Mouse (Mus musculus) lung, postnatal 4 days (tissue): Measurements from ENCODE around the gene Dock4.
A peak's percentile ranks its signal among the peaks of the same experiment; 100 is the strongest.

Experiments used
- DNase-seq, 2 experiments: peaks; one replicate each; pipeline ENCODE4 v3.0.0; 2021

Dock4 gene

DNA sequence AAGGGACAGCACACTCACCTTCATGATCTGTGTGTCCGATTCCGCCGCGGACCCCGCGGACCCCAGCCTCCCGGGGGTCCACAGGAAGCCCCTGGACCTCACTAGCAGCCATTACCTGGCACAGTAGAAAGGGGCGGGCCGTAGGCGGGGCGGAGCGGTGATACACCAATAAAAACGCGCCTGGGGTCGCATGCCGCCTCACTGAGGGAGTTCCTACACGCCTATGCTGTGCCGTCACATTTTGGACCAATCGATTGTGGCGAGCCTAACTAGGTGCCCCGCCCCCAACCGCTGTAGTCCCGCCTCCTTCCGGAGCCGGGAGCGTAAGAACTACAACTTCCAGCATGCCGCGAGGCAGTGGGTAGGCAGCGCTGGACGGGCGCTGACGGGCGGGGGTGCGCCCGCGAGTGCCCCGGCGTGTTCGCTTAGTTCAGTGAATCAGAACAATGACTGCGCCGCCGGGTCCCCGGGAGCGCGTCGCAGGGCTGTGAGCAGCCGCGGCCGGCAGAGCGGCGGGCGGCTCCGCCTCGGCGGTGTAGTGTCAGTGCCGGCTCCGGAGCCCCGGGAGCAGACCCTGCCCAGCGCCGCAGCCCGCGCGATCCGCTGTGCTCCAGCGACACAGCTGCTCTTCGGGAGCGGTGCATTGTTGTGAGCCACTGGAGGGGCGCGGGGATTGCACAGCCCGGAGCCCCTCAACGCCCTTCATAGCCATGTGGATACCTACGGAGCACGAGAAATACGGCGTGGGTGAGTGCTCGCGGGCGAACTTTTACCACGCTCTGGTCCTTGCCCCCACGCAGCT is at the start of gene Dock4, which contains the start of gene Zfp277:
TSS of gene Dock4 (plus strand) at position 305 of the 802 bp plus-strand sequence.
TSS of gene Zfp277 (minus strand) at position 255 of the 802 bp plus-strand sequence.
- peak; percentile 99 for DNase-seq

DNA sequence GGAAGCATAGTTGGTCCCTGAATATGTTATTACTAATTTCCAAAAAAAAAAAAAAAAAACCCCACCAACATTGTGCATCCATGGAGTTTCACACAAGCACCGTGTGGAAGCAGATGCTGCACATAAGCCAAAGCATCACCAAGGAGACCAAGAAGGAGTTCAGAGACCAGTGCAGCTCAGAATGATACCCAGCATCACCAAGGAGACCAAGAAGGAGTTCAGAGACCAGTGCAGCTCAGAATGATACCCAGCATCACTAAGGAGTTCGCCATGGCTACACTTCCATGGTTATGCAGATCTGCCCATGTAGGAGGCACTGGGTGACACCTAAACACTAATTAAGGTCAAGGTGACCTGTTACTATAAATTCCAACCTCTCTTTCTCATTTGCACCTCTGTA is 46.8 kb upstream of the Dock4 start:
- DNase-seq, result no peak

DNA sequence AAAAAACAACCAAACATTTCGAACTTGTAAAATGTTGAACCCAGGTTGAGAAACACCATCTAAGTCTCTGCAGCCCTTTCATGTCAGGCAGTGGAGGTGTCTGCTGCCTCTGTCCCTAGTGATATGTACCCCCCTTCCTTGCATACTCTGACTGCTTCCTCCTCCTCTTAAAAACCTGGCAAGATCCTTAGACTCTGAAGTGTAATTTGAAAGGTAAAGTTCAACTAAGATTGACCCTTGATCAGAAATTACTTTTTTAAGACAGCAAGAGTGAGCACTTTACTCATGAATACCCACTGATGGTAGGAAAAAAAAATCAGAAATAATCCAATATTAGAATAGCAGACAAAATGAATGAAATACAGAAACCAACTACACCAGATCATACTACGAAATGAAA is 46.4 kb upstream of the Dock4 start:
- no peak for DNase-seq

DNA sequence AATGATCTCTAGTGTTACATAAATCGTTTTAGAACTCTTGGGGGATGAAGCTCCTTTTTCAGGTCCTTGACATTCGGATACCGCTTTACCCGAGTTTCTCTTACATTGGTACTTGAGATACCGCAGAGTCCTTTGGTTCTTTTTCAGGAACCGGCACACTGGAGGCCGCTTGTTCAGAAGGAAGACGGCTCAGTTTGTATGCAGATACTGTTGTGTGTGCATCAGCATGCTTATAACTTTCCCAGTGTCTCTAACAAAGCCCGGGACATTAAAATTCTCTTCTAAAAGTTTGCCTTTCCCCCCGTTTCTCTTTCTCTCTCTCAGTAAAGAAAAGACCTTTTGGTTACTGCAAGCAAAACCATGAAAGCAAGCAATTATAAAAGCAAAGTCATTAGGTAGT is 45.9 kb upstream of the Dock4 start:
- no peak for DNase-seq

DNA sequence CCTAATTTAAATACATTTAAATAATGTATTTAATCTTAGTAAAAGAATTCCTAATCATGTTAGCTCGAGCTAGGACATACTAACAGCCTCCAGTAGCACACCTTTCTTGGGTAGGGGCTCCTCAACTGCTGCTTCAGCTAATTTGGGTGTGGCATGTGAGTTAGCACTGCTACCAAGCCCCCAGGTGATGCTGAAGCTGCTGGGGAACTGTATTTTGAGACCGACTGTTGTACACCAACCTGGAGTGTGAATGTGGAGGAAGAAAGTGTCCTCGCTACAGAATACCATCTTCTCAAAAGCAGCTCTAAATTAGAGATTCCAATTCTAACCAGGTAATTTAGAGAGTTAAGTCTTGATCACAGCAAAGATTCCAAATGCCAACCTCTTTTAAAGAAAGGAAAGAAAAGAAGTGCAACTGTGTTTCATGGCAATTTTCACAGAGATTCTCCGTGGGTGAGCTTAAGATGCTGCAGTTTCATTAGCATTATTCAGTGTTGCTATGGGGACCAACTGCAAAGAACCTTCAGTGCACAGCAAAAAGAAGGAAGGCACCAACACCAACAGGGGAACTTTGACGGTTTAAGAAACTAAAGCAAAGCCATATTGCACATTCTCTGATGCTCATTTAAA is 31.0 kb upstream of the Dock4 start:
- DNase-seq, result no peak

DNA sequence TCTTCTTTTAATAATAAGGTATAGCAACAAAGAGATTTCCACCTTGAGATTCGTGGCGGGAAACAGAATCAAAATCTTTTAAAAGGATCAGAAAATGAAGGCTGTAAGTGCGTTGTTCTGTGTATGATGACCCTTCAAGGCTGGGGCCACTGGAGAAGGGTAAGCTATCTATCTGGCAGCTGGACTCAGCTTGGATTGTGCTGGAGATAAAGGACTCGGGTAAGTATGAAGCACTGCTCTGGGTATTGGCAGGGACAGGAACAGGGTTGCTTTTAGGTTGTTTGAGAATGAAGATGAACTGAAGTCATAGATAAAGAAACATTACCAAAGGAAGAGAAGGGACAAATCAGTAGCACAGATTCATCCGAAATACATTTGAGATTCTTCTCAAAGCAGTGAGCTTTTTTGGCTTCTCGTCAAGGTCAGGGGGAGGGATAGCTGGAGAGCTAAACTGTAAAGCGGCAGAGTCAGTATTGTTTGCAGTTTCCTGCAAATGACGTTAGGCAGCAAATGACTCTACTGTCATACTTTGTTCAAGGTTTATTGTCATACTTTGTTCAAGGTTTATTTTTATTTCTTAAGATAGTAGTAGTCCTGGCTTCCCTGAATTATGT is 30.3 kb upstream of the Dock4 start:
- no peak for DNase-seq

DNA sequence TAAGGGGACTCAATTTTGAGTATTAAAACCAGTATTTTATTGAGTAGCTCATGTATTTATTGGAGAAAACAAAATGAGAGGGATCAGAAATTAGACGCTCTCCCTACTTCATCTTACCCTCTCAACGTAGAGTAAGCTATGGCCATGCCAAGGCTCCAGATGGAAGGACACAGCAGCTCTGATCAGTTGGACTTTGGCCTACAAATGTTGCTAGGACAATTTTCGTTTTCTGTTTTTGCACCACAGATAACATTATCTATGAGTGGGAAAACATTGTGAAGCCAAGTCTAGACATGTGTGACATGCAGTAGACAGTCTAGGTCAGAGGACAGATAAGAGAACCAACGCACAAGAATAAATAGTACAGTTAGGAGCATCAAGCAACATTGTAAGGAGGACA is 28.5 kb upstream of the Dock4 start:
- no peak for DNase-seq

DNA sequence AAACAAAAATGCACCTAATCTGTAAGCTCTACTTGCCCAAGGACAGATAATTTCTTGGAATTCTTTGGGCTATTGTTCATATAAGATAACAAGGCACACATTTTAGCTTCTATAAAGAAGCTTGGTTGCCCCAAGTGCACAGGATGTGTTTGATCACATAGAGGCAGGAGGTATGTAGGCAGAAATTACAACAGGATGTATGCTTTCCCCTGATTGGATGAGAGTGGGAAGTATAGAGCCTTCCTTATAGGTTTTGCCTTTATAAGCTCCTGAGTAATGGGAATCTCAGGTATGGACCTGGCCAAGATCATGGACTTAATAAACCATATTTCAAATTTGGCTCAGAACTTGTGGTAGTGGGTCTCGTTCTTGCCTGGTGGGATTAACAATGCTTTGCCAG is 20.8 kb upstream of the Dock4 start:
- no peak for DNase-seq

DNA sequence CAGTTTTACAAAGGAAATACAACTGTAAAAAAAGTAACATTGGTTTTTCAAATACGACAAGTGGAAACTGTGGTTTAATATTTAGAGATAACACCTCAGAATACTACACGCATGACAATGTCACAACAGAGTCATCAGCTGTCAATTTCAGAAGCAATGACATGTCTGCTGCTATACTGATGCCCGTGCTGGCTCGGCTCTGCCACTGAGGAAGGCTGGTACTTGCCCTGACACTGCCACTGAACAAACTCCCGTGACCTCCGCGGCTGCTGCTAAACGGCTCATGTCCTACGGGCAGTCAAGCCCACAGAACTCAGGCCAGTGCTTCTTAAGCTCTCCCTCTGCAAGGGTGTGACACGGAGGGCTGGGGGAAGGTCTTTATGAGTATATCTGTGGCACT is 18.1 kb upstream of the Dock4 start:
- DNase-seq, result no peak

DNA sequence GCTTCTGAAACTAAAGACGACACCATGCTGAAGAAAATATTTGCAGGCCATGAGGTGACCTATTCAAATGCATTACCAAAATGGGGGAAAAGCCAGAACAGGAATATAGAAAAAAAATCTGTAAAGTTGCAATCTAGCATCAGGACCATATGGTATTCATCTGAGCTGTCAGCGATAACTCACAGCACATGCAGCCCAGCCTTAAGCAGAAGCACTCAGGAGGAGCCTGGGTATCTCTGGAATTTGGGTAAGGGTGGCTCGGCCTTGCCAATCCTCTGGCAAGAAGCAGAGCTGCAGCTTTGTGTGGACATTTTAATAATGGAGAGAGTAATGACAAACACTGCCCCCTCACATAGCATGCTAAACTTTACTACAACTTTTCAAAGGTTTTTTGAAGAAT is 15.8 kb upstream of the Dock4 start:
- no peak for DNase-seq

DNA sequence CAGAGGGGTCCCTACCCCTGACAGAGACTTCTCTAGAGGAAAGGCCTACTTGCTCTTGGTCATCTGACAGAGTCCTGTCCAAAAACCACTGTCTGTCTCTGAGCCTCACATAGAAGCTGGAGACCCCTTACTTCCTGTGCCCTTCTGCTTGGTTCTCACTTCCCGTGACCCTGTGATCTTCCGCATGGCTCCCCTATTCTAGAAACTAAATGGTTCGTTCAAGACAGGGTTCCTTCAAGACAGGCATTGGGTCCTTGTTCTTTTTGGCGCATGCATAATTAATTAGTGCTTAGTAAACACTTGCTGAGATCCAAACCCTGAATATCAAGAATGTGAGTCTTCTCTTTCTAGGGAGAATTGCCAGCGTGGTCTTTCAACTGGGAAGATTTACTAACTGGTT is 14.7 kb upstream of the Dock4 start:
- DNase-seq, result no peak

DNA sequence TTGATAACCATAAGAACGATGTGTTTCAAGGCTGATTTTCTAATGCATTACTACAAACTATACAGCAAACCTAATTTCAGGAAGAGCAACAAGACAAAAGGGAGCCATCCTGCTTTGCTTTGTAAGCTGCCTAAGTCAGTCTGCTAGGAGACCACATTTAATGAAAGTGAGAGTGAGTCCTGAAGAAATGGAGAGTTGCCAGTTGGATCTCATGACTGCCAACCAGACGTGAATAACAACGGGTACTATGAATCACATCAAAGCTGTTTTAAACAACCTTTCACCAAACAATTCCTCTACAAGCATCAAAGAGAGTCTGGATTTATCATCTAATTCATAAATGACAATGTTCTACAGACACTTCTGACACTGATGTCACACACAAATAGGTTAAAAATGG is 11.7 kb upstream of the Dock4 start:
- no peak for DNase-seq

DNA sequence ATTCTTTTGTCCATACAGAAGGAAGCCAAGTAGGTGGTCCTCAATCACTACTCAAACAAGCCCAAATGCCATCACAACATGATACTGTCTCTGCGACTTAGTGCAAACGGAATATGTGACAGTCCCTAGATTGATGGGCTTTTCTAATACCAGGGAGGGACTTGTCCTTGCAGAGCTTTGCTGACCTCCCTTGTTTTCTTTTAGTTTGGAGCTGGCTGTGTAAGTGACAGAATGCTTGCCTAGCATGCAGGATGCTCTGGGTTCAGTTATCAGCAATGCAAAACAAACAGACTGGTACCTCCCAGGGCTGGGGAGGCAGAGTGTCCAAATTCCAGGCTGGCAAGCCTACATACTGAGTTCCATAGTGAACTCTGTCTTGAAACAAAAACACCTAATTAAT is 7.7 kb upstream of the Dock4 start:
- no peak for DNase-seq

DNA sequence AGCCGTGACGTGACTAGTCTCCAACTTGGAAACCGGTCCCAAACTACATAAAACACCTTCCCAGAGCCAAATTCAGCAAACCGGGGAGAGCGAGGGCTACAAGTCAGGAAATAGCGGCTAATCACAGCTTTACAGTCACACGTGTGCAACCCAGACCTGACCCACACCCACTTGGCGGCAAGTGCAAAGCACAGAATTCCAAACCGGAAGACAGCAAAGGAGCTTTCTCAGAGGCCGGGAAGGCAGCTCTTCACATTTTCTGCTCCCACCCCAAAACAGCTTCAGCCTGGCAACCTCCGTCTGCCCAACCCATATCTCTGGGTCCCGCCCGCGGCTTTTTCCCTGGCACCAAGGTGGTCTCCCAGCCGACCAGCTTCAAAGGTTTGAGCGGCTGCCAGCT is 546 bp upstream of the Dock4 start:
- no peak for DNase-seq

DNA sequence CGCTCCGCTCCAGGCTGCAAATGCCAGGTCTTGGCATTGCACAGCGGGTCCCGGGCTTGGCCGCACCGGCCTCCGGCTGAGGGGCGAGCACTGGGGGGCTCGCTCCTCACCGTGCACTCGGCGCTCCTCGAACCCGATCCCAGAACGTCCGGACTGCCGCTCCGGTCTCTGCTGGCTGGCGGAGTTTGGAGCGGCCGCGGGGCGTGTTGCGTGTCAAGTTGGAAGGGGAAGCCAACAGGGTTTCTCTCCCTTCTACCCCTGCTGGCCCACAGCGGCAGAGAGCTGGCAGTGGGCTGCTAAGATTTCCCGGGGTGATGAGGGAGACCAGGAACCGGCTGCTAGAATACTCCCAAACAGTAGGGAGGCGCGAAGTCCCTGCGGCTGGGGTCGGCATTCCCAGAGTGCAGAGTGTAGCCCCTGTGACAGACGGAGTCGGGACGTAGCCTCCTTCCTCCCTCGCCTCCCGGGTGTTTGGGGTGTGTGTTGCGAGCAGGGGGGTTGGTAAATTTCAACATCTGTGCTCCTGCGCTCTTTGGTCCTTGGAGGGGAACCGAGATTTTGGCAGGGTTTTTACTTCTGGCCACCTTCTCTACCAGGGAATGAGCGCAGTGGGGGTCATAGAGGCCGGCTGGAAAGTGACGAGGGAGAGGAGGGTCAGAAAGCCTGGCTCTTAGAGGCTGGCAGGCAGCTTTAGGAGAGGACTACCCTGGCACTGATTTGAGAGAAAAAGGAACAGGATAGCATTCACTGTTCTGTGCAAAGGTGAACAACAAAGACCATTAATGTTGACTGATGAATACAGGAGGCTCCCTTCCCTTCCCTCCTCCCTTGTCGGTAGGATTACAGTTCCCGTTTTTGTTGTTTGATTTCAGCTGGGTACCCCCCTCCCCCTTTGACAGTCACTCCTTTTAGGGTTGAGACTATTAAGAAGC is 964 bp downstream of the Dock4 start:
- DNase-seq, result peak; percentile 62 to 67

DNA sequence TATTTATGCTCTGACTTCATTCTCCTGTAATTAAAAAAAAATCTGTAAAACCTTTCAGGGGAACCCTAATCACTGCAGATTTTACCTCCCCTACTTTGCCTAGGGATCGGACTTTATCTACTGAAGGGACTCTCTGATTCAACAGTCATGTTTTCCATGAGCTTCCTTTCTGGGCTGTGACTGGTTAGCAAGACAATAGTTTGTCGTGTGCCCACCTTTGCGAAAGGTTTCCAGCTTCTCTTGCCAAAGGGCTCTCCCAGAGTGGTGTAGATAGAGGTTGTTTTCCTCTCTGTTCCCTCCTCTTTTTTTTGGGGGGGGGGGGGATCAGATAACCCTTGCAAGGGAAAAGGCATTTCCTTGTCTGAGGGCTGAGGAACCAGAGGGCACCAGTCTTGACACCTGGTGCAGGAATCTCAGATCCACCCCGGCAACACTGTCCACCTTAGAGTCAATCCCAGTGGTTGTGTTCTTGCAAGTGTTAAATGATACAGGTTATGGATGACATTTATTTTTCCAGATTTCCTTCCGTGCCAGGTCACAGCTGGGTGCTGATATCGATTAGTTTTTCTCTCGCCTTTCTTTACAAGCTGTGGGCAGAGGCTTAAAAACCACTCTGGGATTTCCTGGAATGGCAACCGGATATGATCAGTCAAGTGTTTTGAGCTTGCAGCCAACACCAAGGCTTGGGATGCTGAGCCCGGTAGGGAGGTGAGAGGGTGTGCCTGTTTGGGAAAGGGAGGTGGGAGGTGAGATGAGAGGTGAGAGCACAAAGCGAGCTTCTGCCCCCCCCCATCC is 2.0 kb downstream of the Dock4 start:
- DNase-seq, result no peak

DNA sequence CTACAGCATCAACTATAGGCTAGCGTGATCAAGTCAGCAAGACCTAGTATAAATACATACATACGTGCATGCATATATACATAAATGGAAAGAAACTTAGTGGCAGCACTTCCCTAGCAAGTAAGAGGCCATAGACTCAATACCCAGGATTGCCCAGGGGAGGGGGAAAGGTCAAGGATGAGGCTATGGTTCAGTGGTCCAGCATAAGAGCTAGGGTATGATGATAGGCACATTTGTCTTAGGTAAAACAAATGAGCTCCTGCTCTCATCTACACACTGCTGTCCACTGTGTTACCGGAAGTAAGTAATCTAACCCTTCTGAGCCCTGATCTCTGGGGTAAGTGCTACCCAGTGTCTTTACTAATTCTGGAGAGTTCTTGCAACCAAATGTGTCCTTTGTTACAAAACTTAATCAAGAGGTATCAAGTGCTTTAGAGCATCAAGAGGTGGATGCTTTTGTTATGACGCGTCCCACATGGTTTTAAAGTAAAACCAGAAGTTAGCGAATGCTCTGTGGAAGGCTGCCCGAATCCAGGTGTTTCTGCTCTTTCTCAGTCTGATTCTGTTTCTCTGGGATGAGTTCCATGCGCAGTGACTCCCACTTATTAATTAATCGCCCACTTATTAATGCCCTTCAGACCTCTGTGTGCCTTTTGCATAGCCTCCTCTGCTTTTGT is 3.5 kb downstream of the Dock4 start:
- DNase-seq, result no peak

DNA sequence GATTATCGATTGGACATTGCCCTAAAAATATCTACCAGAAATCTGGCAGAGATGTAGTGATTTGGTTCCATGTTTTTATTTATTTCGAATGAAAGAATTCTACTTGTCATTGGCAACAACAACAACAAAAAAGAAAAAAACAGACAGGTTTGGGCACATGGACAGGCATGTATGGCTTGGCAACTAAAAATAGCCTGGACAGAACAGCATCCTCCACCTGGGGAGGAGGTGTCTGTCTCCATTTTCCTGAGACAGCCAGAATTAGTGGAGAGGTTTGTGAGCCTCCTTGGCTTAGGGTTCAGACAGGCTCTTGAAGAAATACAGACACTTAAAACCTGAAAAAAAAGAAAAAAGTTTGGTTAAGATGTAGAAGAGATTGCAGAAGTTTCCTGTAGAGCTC is 10.8 kb downstream of the Dock4 start:
- DNase-seq, result no peak

DNA sequence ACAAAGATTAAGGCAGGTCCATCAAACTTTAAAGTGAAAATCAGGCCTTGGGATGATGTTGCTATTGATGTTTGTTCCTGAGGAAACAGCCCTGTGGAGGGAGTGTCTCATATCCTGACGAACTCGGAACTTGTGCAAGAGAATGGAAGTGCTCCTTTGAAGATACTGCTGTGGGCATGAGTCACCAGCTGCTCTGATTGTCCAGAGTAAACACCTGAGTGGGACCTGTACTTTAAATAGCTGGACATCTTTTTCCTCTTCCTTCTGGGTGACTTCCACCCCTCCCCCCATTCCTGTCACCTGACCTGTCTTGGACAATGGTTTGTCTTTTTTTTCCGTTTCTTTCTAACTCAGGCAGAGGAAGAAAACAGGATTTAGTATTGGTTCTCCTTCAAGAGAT is 13.2 kb downstream of the Dock4 start:
- DNase-seq, result peak; percentile 55 to 58

DNA sequence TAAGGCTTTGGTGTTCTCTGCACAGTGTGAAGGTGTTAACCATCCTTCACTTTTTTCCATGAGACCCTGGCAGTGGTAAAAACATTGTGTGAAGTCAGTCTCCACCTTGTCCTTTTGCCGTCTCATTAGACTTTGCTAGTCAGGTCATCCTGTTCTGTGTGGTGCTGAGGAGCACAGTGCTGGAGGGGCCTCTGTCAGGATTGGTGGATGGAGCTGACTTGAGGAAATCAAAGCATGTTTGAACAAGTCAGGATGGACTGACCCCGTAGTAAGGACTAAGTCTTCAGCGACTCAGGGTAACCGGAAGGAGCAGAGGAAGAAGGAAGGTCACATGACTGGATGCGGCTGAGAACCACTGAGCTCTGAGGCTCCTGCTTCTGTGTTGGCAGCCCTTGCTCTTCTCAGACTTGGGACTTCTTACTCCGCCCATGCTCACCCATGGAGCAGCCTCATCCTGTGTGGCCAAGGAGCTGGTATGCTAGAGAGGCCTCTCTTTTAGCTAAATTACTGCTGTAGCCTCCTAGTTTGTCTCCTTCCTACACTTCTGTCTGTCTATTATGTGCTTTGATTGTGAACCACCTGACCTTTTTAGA is 14.0 kb downstream of the Dock4 start:
- no peak for DNase-seq

DNA sequence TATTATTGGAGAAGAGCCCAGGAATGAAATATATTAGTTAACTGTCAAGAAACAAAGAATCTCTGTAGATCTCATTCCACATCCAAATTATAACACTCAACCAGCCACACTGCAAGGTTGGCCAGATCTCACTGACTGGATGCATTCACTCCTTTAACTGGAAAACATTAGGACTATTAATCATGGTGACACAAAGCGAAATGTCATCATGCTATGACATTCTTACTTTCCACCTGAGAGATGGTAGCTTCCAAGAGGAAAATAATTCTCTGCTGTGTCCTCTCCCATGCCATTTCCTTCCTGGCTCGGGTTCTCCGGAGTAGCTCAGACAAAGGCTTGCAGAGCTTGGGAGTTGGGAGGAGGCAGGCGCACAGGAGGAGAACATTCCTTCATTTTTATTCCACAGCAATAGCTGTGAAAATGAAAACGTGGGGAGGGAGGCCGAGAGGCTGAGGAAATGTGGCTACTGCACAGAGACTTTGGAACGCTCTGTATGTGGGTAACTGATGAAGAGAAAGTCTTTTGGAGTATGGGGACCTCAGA is 17.0 kb downstream of the Dock4 start:
- DNase-seq, result peak in 1 of 2 experiments; percentile 39
